Mouse (Mus musculus) right cerebral cortex, postnatal 14 days (tissue): ENCODE measurements around the gene Mon1a.
A peak's percentile ranks its signal among the peaks of the same experiment; 100 is the strongest.

ENCODE experiments used
- DNase-seq: peaks from one replicate; pipeline ENCODE4 v3.0.0; 2022

Mon1a gene

GRCm38 (mm10) chr9:107950460-107951355 lies 62.8 kb downstream of the Mon1a start:
- DNase-seq = peak; percentile 95
